Mouse (Mus musculus): ENCODE data around the gene Chd3. TPM values are rescaled to one million over a fixed set of nuclear protein-coding genes. Genes with fewer than 3 reads are reported as not detected.

Chd3 gene
- polyA plus RNA-seq, 1 experiment from 2014 or later: 98.3 TPM

DNA sequence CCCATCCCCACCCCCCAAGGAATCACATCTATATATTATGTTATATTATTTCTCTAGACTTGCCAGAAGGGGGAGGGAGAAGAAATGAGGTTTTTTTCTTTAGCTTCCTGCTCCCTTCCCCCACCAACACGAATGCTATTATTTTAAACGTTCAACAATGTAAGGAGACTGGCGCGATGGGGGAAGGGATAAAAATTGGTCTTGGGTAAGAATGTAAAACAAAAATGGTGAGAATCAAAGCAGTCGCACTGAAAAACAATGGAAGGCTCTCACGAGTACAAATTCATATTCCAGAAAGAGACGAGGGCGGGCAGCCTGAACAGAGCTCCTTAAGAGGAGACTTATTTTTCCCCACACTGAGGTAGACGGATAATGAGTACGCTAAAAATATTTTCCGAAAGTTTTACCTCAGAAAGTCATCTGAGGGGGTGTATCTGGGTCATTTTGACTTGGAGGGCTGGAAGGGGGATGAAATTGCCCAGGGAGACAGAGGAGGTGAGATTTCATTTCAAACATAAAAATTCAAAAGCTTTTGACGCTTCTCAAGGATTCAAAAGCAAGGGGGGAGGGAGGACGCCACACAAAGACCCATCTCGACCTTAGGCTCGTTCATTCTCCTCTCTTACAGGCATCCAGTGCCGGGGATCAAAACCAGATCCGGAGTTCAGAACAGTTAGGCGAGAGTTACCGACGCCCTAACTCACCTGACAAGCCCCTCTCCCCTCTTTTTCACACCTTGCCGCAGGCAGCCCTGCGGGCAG is 2.2 kb downstream of the Chd3 start:
- Histone ChIP-seq H3K4me2 (peak overlapping the region; percentile 78), H3K4me3 (replicated peaks) (peak overlapping the region; percentile 99), H3K9ac (peak overlapping the region; percentile 100), H3K27ac (peak overlapping the region; percentile 100), H3K9me3 (no peaks in the 10 kb centered on the region), H3K4me1 (peaks cover 61% of the 10 kb centered on the region), H3K36me3 (replicated peaks) (peaks cover 18% of the 10 kb centered on the region), H3K27me3 (no peaks in the 10 kb centered on the region)
- ATAC-seq (ENCODE audit: low FRiP score): no peak
- 0% methylated on average over 22 of the region's 22 CpGs for WGBS

DNA sequence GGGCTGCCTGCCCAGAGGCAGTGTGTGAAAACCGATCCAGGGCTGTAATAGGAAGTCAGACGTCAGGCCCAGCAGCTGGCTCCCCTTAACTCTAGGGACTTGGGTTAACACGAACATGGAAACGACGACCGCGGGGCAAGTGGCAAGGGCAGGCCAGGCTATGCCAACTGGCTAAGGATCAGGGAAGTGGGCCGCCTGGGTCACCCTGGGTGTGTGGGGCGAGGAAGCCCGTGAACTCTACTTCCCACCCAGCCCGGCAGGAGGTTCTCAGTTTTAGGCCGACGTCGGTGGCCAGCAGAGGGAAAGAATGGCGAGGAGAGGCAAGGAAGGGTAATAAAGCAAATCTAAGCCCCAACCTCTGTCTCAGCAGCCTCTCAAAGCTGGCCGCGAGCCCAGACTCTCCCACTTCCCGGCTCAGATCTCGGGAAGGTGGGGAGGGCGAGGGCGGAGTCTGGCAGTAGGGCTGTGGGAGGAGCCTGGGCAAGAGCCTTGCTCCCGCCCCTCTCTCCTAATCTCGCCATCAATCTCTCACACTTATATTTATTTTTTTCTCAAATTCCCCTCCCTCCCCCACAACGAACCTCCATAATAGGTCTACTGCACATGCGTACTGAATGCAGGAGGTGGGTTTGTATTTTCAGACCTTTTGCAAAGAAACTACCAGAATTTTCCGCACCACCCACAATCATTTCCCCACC is 2.9 kb downstream of the Chd3 start:
- peaks cover 57% of the 10 kb centered on the region for H3K4me1 ChIP-seq

DNA sequence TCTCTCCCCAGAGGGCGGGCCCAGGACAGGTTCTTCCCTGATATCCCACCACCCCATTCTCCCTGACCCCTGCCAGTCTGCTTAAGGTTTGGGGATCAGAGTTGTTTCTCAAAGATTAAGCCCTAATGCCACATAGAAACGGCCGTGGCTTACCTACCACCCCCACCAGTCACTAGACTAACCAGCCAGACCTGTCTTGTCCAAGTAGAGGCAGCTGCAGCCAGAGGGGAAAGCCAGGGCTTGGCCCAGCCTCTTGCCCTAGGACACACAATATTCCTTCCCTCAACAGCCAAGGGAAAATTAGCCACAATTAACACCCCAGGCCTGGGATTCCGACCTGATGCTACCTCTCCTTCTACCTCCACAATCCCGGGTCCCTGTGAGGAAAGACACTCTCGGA is 3.5 kb downstream of the Chd3 start:
- ATAC-seq (ENCODE audit: low FRiP score): peak; percentile 2; the same call in 1 of the 2 replicates
- WGBS: 24% methylated on average over 6 of the region's 6 CpGs
- Histone ChIP-seq H3K36me3 (replicated peaks) (peaks cover 31% of the 10 kb centered on the region), H3K4me3 (replicated peaks) (peak overlapping the region; percentile 99), H3K4me2 (peak overlapping the region; percentile 78), H3K4me1 (peaks cover 51% of the 10 kb centered on the region), H3K9me3 (no peaks in the 10 kb centered on the region), H3K27ac (peak overlapping the region; percentile 100), H3K9ac (peak overlapping the region; percentile 66), H3K27me3 (no peaks in the 10 kb centered on the region)

More for the DNA sequence above, 2.9 kb downstream of the Chd3 start:
- under 1% methylated on average over 26 of the region's 26 CpGs for whole genome bisulfite sequencing
- no peaks in the 10 kb centered on the region for H3K27me3 ChIP-seq
- peak overlapping the region; percentile 100 for H3K9ac ChIP-seq
- peaks cover 25% of the 10 kb centered on the region for H3K36me3 ChIP-seq (replicated peaks)
- H3K4me3 ChIP-seq (replicated peaks): peak overlapping the region; percentile 99
- H3K27ac ChIP-seq: peak overlapping the region; percentile 100
- peak; percentile 85 for ATAC-seq (ENCODE audit: low FRiP score)
- H3K9me3 ChIP-seq: no peaks in the 10 kb centered on the region
- peak overlapping the region; percentile 78 for H3K4me2 ChIP-seq

DNA sequence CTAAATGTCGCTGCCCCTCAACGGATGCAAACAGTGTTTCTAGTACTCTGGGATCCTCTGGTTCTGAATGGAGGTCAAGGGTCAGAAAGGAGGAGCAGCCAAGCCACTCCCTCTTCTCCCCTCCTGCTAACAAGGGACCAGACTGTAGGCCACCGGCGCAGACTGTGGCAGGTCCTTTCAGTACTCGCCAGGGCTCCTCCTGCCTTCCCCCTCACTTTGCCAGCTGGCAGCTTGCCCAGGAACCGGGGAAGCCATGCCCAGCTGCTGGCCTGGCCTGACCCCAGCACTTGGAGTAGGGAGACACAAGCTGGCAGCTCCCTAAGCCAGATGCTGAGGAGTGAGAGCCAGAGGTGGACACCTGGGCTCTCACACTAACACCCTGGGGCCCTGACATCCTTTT is 4.3 kb downstream of the Chd3 start:
- 1% methylated on average over 6 of the region's 6 CpGs for WGBS
- Histone ChIP-seq H3K27ac (peak overlapping the region; percentile 100), H3K27me3 (no peaks in the 10 kb centered on the region), H3K4me3 (replicated peaks) (peak overlapping the region; percentile 99; the same call in 1 of the 2 replicates), H3K9ac (peak overlapping the region; percentile 66), H3K9me3 (no peaks in the 10 kb centered on the region), H3K4me1 (peaks cover 47% of the 10 kb centered on the region), H3K36me3 (replicated peaks) (peaks cover 39% of the 10 kb centered on the region), H3K4me2 (peak overlapping the region; percentile 78)
- peak; percentile 36; the same call in 1 of the 2 replicates for ATAC-seq (ENCODE audit: low FRiP score)

DNA sequence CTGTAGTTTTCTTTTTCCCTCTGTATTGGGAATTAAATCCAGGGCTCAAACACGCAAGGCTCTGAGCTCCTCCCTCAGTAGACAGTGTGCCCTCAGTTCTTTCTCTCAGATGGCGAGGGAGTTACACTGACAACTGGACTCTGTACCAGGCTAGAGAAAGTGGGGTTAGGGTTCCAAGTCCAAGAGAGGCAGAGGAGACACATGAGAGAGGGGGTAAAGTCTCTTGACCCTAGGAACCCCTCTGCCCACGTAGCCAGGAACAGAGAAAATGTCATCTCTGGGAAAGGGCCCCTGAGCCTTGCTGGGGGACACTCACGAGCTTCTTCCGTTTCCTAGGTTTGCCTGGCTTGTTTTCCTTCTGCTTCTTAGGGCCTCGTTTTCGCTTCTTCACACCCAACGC is 4.8 kb downstream of the Chd3 start:
- H3K4me1 ChIP-seq: peaks cover 44% of the 10 kb centered on the region
- H3K27ac ChIP-seq: peak overlapping the region; percentile 100
- peaks cover 45% of the 10 kb centered on the region for H3K36me3 ChIP-seq (replicated peaks)
- peak overlapping the region; percentile 99; the same call in 1 of the 2 replicates for H3K4me3 ChIP-seq (replicated peaks)
- WGBS: 58% methylated on average over 8 of the region's 8 CpGs
- no peaks in the 10 kb centered on the region for H3K27me3 ChIP-seq
- ATAC-seq (ENCODE audit: low FRiP score): no peak
- H3K4me2 ChIP-seq: peak overlapping the region; percentile 78
- H3K9me3 ChIP-seq: no peaks in the 10 kb centered on the region
- H3K9ac ChIP-seq: peak overlapping the region; percentile 66

DNA sequence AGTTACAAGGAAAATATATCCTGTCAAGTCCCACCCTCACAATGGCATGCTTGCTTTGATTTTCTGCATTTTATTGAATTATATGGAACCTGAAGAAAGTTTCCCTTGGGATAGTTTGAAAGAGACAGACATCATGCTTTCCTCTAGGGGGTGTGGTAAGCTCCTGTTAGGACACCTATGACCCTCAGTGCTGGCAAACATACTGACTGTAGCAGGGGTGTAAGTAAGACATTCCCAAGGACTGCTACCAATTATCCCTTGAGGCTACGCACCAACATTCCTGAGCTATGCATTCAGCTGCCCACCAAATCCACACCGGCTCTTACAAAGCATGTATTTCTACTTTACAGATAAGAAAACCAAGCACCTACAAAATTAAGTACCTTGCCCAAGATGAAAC is 6.7 kb downstream of the Chd3 start:
- Histone ChIP-seq H3K4me2 (no peak overlapping the region), H3K4me1 (peaks cover 34% of the 10 kb centered on the region), H3K27me3 (no peaks in the 10 kb centered on the region), H3K9ac (no peak overlapping the region), H3K9me3 (no peaks in the 10 kb centered on the region), H3K36me3 (replicated peaks) (peaks cover 64% of the 10 kb centered on the region), H3K4me3 (replicated peaks) (no peak overlapping the region), H3K27ac (0 out of 2 replicates have a peak overlapping the region, but pooled peaks have one; percentile 8)
- WGBS: 85% methylated on average over 2 of the region's 2 CpGs
- no peak for ATAC-seq (ENCODE audit: low FRiP score)

DNA sequence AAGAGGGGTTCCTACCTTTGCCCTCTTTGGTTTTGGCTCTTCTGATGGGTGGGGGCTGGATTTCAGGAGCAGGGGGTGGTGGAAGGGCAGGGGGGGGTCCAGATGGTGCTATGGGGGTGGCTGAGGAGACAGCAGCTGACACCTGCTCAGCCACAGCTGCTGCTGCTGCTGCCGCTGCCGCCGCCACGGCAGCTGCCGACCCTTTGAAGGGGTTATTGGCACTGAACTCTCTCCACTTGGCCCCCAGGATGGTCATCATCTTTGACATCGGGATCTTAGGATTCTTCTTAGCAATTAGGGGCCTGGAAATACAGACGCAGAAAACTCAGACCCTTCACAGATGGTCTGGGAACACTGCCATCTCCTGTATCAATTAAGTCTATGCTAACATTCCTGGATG is 7.2 kb downstream of the Chd3 start:
- Histone ChIP-seq H3K9me3 (no peaks in the 10 kb centered on the region), H3K27me3 (no peaks in the 10 kb centered on the region), H3K27ac (no peak overlapping the region), H3K4me1 (peaks cover 33% of the 10 kb centered on the region), H3K36me3 (replicated peaks) (peaks cover 68% of the 10 kb centered on the region), H3K4me2 (no peak overlapping the region), H3K4me3 (replicated peaks) (no peak overlapping the region), H3K9ac (no peak overlapping the region)
- 52% methylated on average over 7 of the region's 7 CpGs for WGBS
- no peak for ATAC-seq (ENCODE audit: low FRiP score)

DNA sequence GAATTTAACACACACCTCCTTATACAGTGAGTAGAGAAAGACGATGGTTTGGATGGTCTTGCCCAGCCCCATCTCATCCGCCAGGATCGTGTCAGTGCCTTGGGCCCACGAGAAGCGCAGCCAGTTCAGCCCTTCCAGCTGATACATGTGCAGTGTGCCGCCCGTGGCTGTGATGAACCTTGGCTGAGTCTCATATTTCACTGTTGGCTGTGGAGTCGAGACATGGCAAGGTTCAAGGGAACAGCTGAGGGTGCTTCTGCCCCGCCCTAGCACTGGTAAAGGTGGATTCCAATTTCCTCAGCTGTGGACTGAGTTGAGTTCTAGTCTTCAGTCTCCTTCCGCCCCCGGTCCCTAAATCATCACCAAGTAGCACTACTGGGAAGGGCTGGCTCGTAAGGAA is 11.5 kb downstream of the Chd3 start:
- no peak for ATAC-seq (ENCODE audit: low FRiP score)
- no peak overlapping the region for H3K27ac ChIP-seq
- 93% methylated on average over 12 of the region's 12 CpGs for WGBS
- no peak overlapping the region for H3K4me2 ChIP-seq
- H3K27me3 ChIP-seq: no peaks in the 10 kb centered on the region
- H3K9ac ChIP-seq: no peak overlapping the region
- H3K36me3 ChIP-seq (replicated peaks): peaks cover 99% of the 10 kb centered on the region
- no peaks in the 10 kb centered on the region for H3K9me3 ChIP-seq
- H3K4me1 ChIP-seq: peaks cover 8% of the 10 kb centered on the region; the same call in 1 of the 2 replicates
- no peak overlapping the region for H3K4me3 ChIP-seq (replicated peaks)

DNA sequence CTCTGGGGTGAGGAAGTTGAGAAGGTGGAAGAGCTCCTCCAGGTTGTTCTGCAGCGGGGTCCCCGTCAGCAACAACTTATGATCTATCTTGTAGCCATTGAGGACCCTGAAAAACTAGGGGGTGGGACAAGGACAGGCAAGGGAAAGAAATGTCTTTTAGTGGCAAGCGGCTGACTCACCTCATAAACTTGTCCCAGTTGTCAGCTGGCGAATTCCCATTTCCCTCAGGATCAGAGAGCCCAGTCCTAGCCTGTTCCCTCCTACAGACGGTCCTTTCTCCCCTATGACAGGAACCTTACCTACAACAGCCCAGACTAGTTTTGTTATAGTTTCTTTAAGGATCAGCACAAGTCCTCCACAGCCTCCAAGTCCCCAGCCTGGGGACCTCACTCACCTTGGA is 12.7 kb downstream of the Chd3 start:
- no peaks in the 10 kb centered on the region for H3K4me1 ChIP-seq
- H3K27me3 ChIP-seq: no peaks in the 10 kb centered on the region
- H3K27ac ChIP-seq: no peak overlapping the region
- H3K4me3 ChIP-seq (replicated peaks): no peak overlapping the region
- H3K9ac ChIP-seq: no peak overlapping the region
- H3K4me2 ChIP-seq: no peak overlapping the region
- no peaks in the 10 kb centered on the region for H3K9me3 ChIP-seq
- 96% methylated on average over 5 of the region's 5 CpGs for WGBS
- ATAC-seq (ENCODE audit: low FRiP score): no peak
- peaks cover 100% of the 10 kb centered on the region for H3K36me3 ChIP-seq (replicated peaks)

DNA sequence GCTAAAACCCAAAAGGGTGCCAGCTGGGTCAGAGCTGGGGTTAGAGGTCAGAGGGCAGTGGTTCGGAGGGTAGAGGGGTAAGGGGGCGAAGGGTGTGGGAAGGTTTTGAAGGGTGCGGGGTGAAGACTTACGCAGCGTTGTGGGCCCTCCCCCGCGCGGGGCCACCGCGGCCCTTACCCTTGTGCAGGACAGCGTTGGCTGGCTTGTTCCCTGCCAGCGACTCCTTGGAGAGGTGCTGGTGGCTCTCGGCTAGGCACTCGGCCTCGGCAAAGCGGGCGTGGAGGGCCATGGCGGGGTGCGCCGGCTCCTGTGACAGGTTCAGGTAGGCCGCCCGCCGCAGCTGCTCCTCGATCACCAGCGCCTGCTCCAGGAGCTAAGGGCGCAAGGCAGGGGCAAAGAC is 22.8 kb downstream of the Chd3 start:
- Histone ChIP-seq H3K27me3 (no peaks in the 10 kb centered on the region), H3K27ac (no peak overlapping the region), H3K4me3 (replicated peaks) (no peak overlapping the region), H3K4me2 (no peak overlapping the region), H3K4me1 (peaks cover 2% of the 10 kb centered on the region), H3K36me3 (replicated peaks) (peaks cover 88% of the 10 kb centered on the region), H3K9me3 (no peaks in the 10 kb centered on the region), H3K9ac (no peak overlapping the region)
- 92% methylated on average over 26 of the region's 26 CpGs for WGBS
- ATAC-seq (ENCODE audit: low FRiP score): no peak

DNA sequence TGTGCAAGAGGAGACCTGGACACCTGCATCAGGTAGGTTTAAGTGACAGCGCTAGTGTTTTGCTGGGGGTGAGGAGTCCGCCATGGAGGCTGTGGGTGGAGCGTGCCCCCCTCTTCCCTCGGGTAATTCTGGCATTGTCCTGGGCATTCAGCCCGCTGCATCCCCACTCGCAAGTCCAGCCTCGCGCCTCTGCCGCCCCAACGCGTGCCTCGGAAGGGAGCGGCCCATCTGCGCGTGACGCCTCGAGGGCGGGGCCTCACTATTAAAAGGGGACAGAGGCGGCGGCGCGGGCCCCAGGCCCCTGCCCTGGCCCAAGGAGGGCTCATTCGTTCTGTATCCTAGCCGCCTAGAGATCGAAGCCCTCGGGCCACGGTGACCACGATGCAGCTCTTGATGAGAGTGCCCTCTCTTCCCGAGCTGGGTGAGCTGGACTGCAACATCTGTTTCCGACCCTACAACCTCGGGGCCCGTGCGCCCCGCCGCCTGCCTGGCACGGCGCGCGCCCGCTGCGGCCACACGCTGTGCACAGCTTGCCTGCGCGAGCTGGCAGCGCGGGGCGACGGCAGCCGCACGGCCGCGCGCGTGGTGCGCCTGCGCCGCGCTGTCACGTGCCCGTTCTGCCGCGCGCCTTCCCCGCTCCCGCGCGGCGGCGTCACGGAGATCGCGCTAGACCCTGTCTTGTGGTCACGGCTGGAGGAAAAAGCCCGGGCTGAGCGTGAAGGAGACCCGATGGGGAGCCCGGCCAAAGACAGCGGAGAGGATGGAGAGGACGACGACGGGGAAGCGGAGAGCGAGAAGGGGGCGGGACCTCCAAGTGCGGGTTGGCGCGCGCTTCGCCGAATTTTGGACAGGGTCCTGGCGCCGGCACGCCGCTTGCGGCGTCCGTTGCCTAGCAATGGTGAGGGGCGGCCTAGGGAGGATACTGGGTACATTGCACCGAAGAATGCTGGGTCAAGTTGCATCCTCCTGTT is 28.8 kb downstream of the Chd3 start, which contains the start of gene Rnf227:
Gene Rnf227 (plus strand): TSS at position 301 of the 971 bp plus-strand sequence.
- H3K9me3 ChIP-seq: 0 out of 2 replicates have a peak, but pooled peaks cover 5% of the 10 kb centered on the region
- H3K9ac ChIP-seq: peak within 1 kb of the TSS; percentile 59
- peak within 1 kb of the TSS; percentile 87 for H3K27ac ChIP-seq
- peaks cover 12% of the 10 kb centered on the region for H3K27me3 ChIP-seq
- 1% methylated on average over 99 of the region's 99 CpGs for WGBS
- peaks cover 16% of the 10 kb centered on the region for H3K4me1 ChIP-seq
- H3K4me3 ChIP-seq (replicated peaks): peak within 1 kb of the TSS; percentile 54
- H3K36me3 ChIP-seq (replicated peaks): peaks cover 28% of the 10 kb centered on the region
- peak within 1 kb of the TSS; percentile 79 for H3K4me2 ChIP-seq
- peak; percentile 88 for ATAC-seq (ENCODE audit: low FRiP score)

All from forebrain, embryonic 12.5 days (tissue).